Mouse (Mus musculus) forebrain, embryonic 12.5 days (tissue): ENCODE data around the gene Gm3371. TPM values are rescaled to one million over a fixed set of nuclear protein-coding genes. Genes with fewer than 3 reads are reported as not detected.
"Not testable (repeated sequence)": the region's sequence is repeated elsewhere in the genome, so short reads cannot be mapped to it uniquely, and the experiment has no call there.

ENCODE experiments used
- ATAC-seq: fragments of 200-750 bp; cut with Nextera tagmentation; 2 replicates; pipeline ENCODE4 v1.8.0; 2017; ENCODE audit warnings: moderate TSS enrichment; ENCODE audit not compliant: low FRiP score
- H3K27ac ChIP-seq: fragments of 300-500 bp; sonication (generic); 2 replicates; pipeline ENCODE4 v1.5.1; 2016; ENCODE audit warnings: mild to moderate bottlenecking
- H3K27me3 ChIP-seq: fragments of 300-500 bp; sonication (generic); 2 replicates; pipeline ENCODE4 v1.6.1; 2016; ENCODE audit warnings: mild to moderate bottlenecking
- H3K36me3 ChIP-seq: fragments of 300-500 bp; sonication (generic); replicated peaks from 2 replicates; pipeline ENCODE4 v1.6.1; 2016; ENCODE audit warnings: mild to moderate bottlenecking
- H3K4me1 ChIP-seq: fragments of 300-500 bp; sonication (generic); 2 replicates; pipeline ENCODE4 v1.6.1; 2016
- H3K4me2 ChIP-seq: fragments of 300-500 bp; sonication (generic); 2 replicates; pipeline ENCODE4 v1.6.1; 2016; ENCODE audit warnings: mild to moderate bottlenecking, moderate library complexity
- H3K4me3 ChIP-seq: fragments of 300-500 bp; sonication (generic); replicated peaks from 2 replicates; pipeline ENCODE4 v1.5.1; 2016; ENCODE audit warnings: mild to moderate bottlenecking
- H3K9ac ChIP-seq: fragments of 300-500 bp; sonication (generic); 2 replicates; pipeline ENCODE4 v1.6.1; 2016; ENCODE audit warnings: mild to moderate bottlenecking
- H3K9me3 ChIP-seq: fragments of 300-500 bp; sonication (generic); 2 replicates; pipeline ENCODE4 v1.6.1; 2016
- WGBS: fragments of 180-500 bp; shearing (Covaris S2); methylation state at CpG from one replicate; pipeline ENCODE4 v1.1.7; 2016; 5-methylcytosine and 5-hydroxymethylcytosine counted together
- polyA plus RNA-seq: library from polyadenylated mRNA; unstranded; fragments of >200 nt; fragmentation: Nextera tagmentation; extraction: Ambion mirVana; gene quantifications from 2 replicates; pipeline ENCODE4 v1.2.1, GENCODE M21; 2016

Gm3371 gene
- polyA plus RNA-seq = not detected in 2 replicates

DNA sequence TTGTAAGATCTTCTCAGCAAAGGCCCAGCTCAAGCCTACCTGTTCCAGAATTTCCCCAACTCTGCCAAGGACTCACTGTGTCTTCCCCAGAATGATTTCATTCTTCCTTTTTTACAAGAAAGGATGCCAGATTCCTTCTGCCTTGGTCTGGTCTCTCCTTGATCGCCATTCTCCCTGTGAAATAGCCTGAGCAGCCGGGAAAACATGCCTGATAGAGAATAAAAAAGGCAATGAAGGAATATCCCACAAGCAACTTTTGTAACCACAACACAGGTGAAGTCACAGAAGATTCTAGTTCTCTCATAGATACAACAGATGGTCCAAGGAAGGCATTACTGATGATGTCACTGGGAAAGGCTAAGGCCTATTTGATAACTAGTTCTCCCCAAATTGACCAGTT is at the start of gene Gm3371:
Gene Gm3371, minus strand, starts transcription at position 101 of the 400 bp plus-strand sequence.
- H3K4me1 ChIP-seq, H3K4me3 ChIP-seq, H3K36me3 ChIP-seq, H3K27me3 ChIP-seq, H3K27ac ChIP-seq, H3K9me3 ChIP-seq, H3K9ac ChIP-seq, ATAC-seq, H3K4me2 ChIP-seq: not testable (repeated sequence)
- WGBS = no CpG with 5 or more reads among the region's 2 CpGs

DNA sequence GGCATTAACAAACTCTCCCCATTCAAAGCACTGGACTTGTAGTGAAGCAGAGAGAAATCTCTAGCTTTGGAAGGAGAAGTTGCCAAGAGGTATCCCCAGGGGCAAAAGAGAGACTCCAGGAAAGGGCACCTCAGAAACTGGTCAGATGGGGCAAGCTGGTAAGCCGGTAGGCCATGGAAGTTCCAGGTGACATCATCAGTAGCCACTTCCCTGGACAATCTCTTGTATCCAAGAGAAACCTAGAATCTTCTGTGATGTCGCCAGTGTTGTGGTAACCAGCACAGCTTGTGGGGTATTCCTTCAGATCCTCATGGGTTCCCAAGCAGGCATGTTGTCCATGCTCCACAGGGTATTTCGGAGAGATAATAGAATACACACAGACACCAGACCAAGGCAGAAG is 22.8 kb upstream of the Gm3371 start, which contains the start of gene Gm8232:
Gene Gm8232, plus strand, starts transcription at position 301 of the 400 bp plus-strand sequence.
- H3K4me1 ChIP-seq, H3K4me3 ChIP-seq, H3K4me2 ChIP-seq, H3K27me3 ChIP-seq, H3K9me3 ChIP-seq, H3K27ac ChIP-seq, ATAC-seq, H3K36me3 ChIP-seq, H3K9ac ChIP-seq: not testable (repeated sequence)
- WGBS = 91% methylated on average over 2 of the region's 3 CpGs

- H3K27ac ChIP-seq, H3K9me3 ChIP-seq, H3K4me3 ChIP-seq, H3K36me3 ChIP-seq, H3K4me1 ChIP-seq, ATAC-seq, H3K4me2 ChIP-seq, H3K27me3 ChIP-seq, H3K9ac ChIP-seq: not testable (repeated sequence)
- 77% methylated on average over 4 of the region's 4 CpGs for WGBS
Measured at GRCm38 (mm10) chr14:44384233-44384632, 26.3 kb downstream of the Gm3371 start.

DNA sequence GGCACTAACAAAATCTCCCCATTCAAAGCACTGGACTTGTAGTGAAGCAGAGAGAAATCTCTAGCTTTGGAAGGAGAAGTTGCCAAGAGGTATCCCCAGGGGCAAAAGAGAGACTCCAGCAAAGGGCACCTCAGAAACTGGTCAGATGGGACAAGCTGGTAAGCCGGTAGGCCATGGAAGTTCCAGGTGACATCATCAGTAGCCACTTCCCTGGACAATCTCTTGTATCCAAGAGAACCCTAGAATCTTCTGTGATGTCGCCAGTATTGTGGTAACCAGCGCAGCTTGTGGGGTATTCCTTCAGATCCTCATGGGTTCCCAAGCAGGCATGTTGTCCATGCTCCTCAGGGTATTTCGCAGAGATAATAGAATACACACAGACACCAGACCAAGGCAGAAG is 45.4 kb downstream of the Gm3371 start, which contains the start of gene Gm8229:
Gene Gm8229, plus strand, starts transcription at position 301 of the 400 bp plus-strand sequence.
- H3K4me2 ChIP-seq, H3K27me3 ChIP-seq, H3K36me3 ChIP-seq, H3K27ac ChIP-seq, H3K4me1 ChIP-seq, H3K9ac ChIP-seq, ATAC-seq, H3K9me3 ChIP-seq, H3K4me3 ChIP-seq: not testable (repeated sequence)
- WGBS = 93% methylated on average over 4 of the region's 4 CpGs

- H3K9me3 ChIP-seq, H3K9ac ChIP-seq, H3K36me3 ChIP-seq, ATAC-seq, H3K27ac ChIP-seq, H3K4me3 ChIP-seq, H3K4me1 ChIP-seq, H3K27me3 ChIP-seq, H3K4me2 ChIP-seq: not testable (repeated sequence)
Measured at GRCm38 (mm10) chr14:44362301-44362700, 48.2 kb downstream of the Gm3371 start.

GRCm38 (mm10) chr14:44361416-44361815 is 49.1 kb downstream of the Gm3371 start:
- not testable (repeated sequence) for H3K36me3 ChIP-seq, H3K9me3 ChIP-seq, H3K27ac ChIP-seq, ATAC-seq, H3K4me2 ChIP-seq, H3K4me1 ChIP-seq, H3K27me3 ChIP-seq, H3K9ac ChIP-seq, H3K4me3 ChIP-seq
- WGBS = 55% methylated on average over 2 of the region's 2 CpGs

Other genes starting within 250 kb of the Gm3371 start
- not detected in 2 replicates for gene Gm8212, start 213.0 kb downstream of the Gm3371 start, polyA plus RNA-seq
- not detected in 2 replicates for gene 4930503E14Rik, start 197.4 kb downstream of the Gm3371 start, polyA plus RNA-seq
- not detected in 2 replicates for gene Gm8220, start 125.1 kb downstream of the Gm3371 start, polyA plus RNA-seq
- not detected in 2 replicates for gene Gm5930, start 72.1 kb downstream of the Gm3371 start, polyA plus RNA-seq
- gene Gm8229, start 45.3 kb downstream of the Gm3371 start, polyA plus RNA-seq = not detected in 2 replicates
- not detected in 2 replicates for gene Gm8232, start 22.9 kb upstream of the Gm3371 start, polyA plus RNA-seq
- not detected in 2 replicates for gene BC061237, start 81.8 kb upstream of the Gm3371 start, polyA plus RNA-seq
- gene Gm17093, start 107.6 kb upstream of the Gm3371 start, polyA plus RNA-seq = not detected in 2 replicates
- gene Gm8247, start 172.5 kb upstream of the Gm3371 start, polyA plus RNA-seq = not detected in 2 replicates
- not detected in 2 replicates for gene Gm5624, start 217.2 kb upstream of the Gm3371 start, polyA plus RNA-seq